Mouse (Mus musculus) gonadal fat pad, adult 2 months (tissue): ENCODE data around the gene Gtpbp3. TPM values are rescaled to one million over a fixed set of nuclear protein-coding genes. Genes with fewer than 3 reads are reported as not detected.
"Not testable (repeated sequence)": the region's sequence is repeated elsewhere in the genome, so short reads cannot be mapped to it uniquely, and the experiment has no call there.

ENCODE experiments used
- DNase-seq: peaks from one replicate; pipeline ENCODE4 v3.0.0-alpha.2; 2012; ENCODE audit warnings: low read depth
- polyA plus RNA-seq: library from polyadenylated mRNA; depleted of rRNA; stranded (reverse); fragments of >200 nt; gene quantifications from 2 replicates; pipeline ENCODE4 v1.2.3, GENCODE M21; 2012

Gene Gtpbp3
- polyA plus RNA-seq, 1 experiment, result 21.4 TPM

- DNase-seq, result no peak
Observed at GRCm38 (mm10) chr8:71497077-71497645, 9.3 kb downstream of the Gtpbp3 start.

GRCm38 (mm10) chr8:71497881-71498501 is 10.1 kb downstream of the Gtpbp3 start:
- DNase-seq, result no peak

GRCm38 (mm10) chr8:71498816-71499690 is 11.2 kb downstream of the Gtpbp3 start:
- DNase-seq, result no peak

- no peak for DNase-seq
Observed at GRCm38 (mm10) chr8:71504349-71504748, 16.4 kb downstream of the Gtpbp3 start.

- no peak for DNase-seq
Observed at GRCm38 (mm10) chr8:71505326-71505725, 17.4 kb downstream of the Gtpbp3 start.

GRCm38 (mm10) chr8:71505979-71506378 is 18.1 kb downstream of the Gtpbp3 start:
- DNase-seq, result no peak

- no peak for DNase-seq
Observed at GRCm38 (mm10) chr8:71507589-71508104, 19.7 kb downstream of the Gtpbp3 start.

- no peak for DNase-seq
Observed at GRCm38 (mm10) chr8:71509316-71509715, 21.4 kb downstream of the Gtpbp3 start.

GRCm38 (mm10) chr8:71511644-71512043 is 23.7 kb downstream of the Gtpbp3 start, which contains the start of gene Plvap:
TSS of gene Plvap (minus strand) at chr8:71511752.
- DNase-seq, result no peak

- DNase-seq, result no peak
Observed at GRCm38 (mm10) chr8:71513018-71513754, 25.3 kb downstream of the Gtpbp3 start.

- DNase-seq, result no peak
Observed at GRCm38 (mm10) chr8:71515043-71515442, 27.1 kb downstream of the Gtpbp3 start.

GRCm38 (mm10) chr8:71516786-71517185 is 28.9 kb downstream of the Gtpbp3 start:
- no peak for DNase-seq

- not testable (repeated sequence) for DNase-seq
Observed at GRCm38 (mm10) chr8:71519037-71519825, 31.3 kb downstream of the Gtpbp3 start.

GRCm38 (mm10) chr8:71521634-71522033 is 33.7 kb downstream of the Gtpbp3 start:
- DNase-seq, result no peak

GRCm38 (mm10) chr8:71525226-71526050 is 37.5 kb downstream of the Gtpbp3 start, which contains the start of gene Ccdc194:
TSS of gene Ccdc194 (minus strand) at chr8:71525711.
- DNase-seq, result no peak

GRCm38 (mm10) chr8:71526272-71526671 is 38.4 kb downstream of the Gtpbp3 start:
- no peak for DNase-seq

- no peak for DNase-seq
Observed at GRCm38 (mm10) chr8:71527162-71527870, 39.4 kb downstream of the Gtpbp3 start.

GRCm38 (mm10) chr8:71528362-71529073 is 40.6 kb downstream of the Gtpbp3 start:
- DNase-seq, result no peak
